Mouse (Mus musculus) liver, embryonic 11.5 days (tissue): ENCODE data around the gene Cdyl2. TPM values are rescaled to one million over a fixed set of nuclear protein-coding genes. Genes with fewer than 3 reads are reported as not detected.

Experiments
- ATAC-seq: fragments of 200-750 bp; cut with Nextera tagmentation; replicated peaks from 2 replicates; pipeline ENCODE4 v1.8.0; 2017; ENCODE audit warnings: moderate number of reproducible peaks, mild to moderate bottlenecking, moderate TSS enrichment, moderate library complexity; ENCODE audit not compliant: low FRiP score
- DNase-seq: peaks from one replicate; pipeline ENCODE4 v3.0.0-alpha.2; 2017; ENCODE audit warnings: low spot score
- H3K27ac ChIP-seq: fragments of 300-500 bp; sonication (generic); 2 replicates; pipeline ENCODE4 v1.5.1; 2014; ENCODE audit warnings: mild to moderate bottlenecking, low read depth, low read length, control low read depth
- H3K27me3 ChIP-seq: fragments of 300-500 bp; sonication (generic); replicated peaks from 2 replicates; pipeline ENCODE4 v1.6.1; 2014; ENCODE audit warnings: low read length, mixed read lengths; ENCODE audit not compliant: control insufficient read depth, insufficient read depth
- H3K36me3 ChIP-seq: fragments of 300-500 bp; sonication (generic); 2 replicates; pipeline ENCODE4 v1.6.1; 2014; ENCODE audit warnings: mild to moderate bottlenecking, low read length, moderate library complexity, mixed read lengths; ENCODE audit not compliant: control insufficient read depth, insufficient read depth
- H3K4me1 ChIP-seq: fragments of 300-500 bp; sonication (generic); replicated peaks from 2 replicates; pipeline ENCODE4 v1.6.1; 2014; ENCODE audit warnings: low read length, mixed read lengths; ENCODE audit not compliant: control insufficient read depth, insufficient read depth
- H3K4me2 ChIP-seq: fragments of 300-500 bp; sonication (generic); 2 replicates; pipeline ENCODE4 v1.6.1; 2014; ENCODE audit warnings: mild to moderate bottlenecking, control low read depth, moderate library complexity
- H3K4me3 ChIP-seq: fragments of 300-500 bp; sonication (generic); 2 replicates; pipeline ENCODE4 v1.5.1; 2014; ENCODE audit warnings: low read depth, low read length, control low read depth
- H3K9ac ChIP-seq: fragments of 300-500 bp; sonication (generic); 2 replicates; pipeline ENCODE4 v1.6.1; 2014; ENCODE audit warnings: low read depth, low read length, control low read depth
- H3K9me3 ChIP-seq: fragments of 300-500 bp; sonication (generic); 2 replicates; pipeline ENCODE4 v1.6.1; 2016; ENCODE audit warnings: low read length, inconsistent platforms, mixed read lengths; ENCODE audit not compliant: control insufficient read depth
- WGBS: fragments of 180-500 bp; shearing (Covaris S2); extraction: QIAGEN DNeasy Blood & Tissue Kit; methylation state at CpG from one replicate; pipeline ENCODE4 v1.1.7; 2014; 5-methylcytosine and 5-hydroxymethylcytosine counted together
- polyA plus RNA-seq: library from polyadenylated mRNA; unstranded; fragments of >200 nt; fragmentation: Nextera tagmentation; extraction: Ambion mirVana; gene quantifications from 2 replicates; pipeline ENCODE4 v1.2.1, GENCODE M21; 2014

The Cdyl2 gene
- polyA plus RNA-seq, 1 experiment from 2014 or later: 7.9 TPM

DNA sequence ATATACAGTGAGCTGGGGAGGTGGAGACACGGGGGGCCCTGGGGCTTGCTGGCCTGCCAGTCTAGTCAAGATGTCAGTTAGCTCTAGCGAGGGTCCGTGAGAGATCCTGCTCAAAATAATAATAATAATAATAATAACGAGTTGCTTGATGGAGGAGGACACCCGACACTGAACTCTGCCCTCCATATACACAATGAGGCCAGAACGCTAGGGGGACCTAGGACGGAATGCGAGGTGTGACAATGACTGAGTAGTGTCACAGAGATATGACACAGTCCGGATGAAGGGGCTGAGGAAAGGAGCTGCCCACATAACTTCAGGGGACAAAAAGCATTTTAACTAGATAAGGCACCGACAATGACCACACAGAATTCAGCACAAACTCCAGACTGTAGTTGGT is 96.4 kb downstream of the Cdyl2 start:
- no peak overlapping the region for H3K27ac ChIP-seq
- H3K4me2 ChIP-seq: no peak overlapping the region

DNA sequence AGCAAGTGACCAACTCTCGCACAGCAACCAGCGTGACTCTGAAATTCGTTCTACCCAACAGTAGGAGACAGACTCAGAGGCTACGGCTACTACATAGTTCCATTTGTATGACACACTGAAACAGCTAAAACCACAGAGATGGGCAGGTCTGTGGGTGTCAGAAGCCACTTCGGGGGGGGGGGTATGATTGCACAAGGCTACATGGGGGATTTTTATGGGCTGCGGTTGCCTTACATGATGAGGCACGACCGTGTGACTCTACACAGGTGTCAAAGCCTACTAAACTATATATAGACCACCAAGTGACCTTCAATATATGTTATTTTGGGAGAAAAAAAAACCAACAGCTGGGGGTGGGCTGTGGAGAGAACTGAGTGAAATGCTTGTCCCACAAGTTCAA is 96.8 kb downstream of the Cdyl2 start:
- ATAC-seq: 0 out of 2 replicates have a peak, but pooled peaks have one; percentile 12
- H3K4me1 ChIP-seq: no peaks in the 10 kb centered on the region
- no peak overlapping the region for H3K9ac ChIP-seq
- no peaks in the 10 kb centered on the region for H3K27me3 ChIP-seq
- H3K36me3 ChIP-seq: no peaks in the 10 kb centered on the region
- H3K4me3 ChIP-seq: no peak overlapping the region
- H3K27ac ChIP-seq: no peak overlapping the region
- WGBS: 78% methylated on average over 8 of the region's 8 CpGs
- no peaks in the 10 kb centered on the region for H3K9me3 ChIP-seq
- no peak for DNase-seq
- H3K4me2 ChIP-seq: no peak overlapping the region

More for the DNA sequence above, 96.4 kb downstream of the Cdyl2 start:
- no peaks in the 10 kb centered on the region for H3K36me3 ChIP-seq
- DNase-seq: no peak
- H3K9me3 ChIP-seq: no peaks in the 10 kb centered on the region
- H3K27me3 ChIP-seq: no peaks in the 10 kb centered on the region
- no peaks in the 10 kb centered on the region for H3K4me1 ChIP-seq
- 73% methylated on average over 10 of the region's 10 CpGs for WGBS
- no peak for ATAC-seq
- H3K4me3 ChIP-seq: no peak overlapping the region
- H3K9ac ChIP-seq: no peak overlapping the region

DNA sequence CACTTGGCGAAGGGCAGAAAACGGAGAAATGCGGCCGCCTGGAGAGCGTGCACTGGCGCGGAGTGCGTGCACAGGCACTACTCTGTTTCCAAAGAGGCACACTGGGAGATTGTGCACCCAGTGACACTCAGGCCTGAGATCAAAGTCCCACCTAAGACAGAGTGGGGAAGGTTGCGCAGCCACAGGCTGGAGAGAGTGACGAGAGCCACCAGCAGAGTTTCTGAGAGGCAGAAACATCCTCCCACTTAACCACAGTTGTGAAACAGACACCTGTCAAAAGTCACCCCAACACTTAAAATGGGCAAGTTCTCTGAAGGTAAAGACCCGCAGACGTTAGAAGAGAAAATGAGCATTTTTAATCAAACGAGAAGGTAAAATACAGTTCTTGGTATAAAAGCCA is 97.5 kb downstream of the Cdyl2 start:
- H3K9me3 ChIP-seq: no peaks in the 10 kb centered on the region
- H3K36me3 ChIP-seq: no peaks in the 10 kb centered on the region
- H3K27ac ChIP-seq: no peak overlapping the region
- no peak overlapping the region for H3K9ac ChIP-seq
- no peak for DNase-seq
- no peak for ATAC-seq
- WGBS: 84% methylated on average over 13 of the region's 13 CpGs
- no peaks in the 10 kb centered on the region for H3K4me1 ChIP-seq
- H3K4me3 ChIP-seq: no peak overlapping the region
- no peaks in the 10 kb centered on the region for H3K27me3 ChIP-seq
- H3K4me2 ChIP-seq: no peak overlapping the region

DNA sequence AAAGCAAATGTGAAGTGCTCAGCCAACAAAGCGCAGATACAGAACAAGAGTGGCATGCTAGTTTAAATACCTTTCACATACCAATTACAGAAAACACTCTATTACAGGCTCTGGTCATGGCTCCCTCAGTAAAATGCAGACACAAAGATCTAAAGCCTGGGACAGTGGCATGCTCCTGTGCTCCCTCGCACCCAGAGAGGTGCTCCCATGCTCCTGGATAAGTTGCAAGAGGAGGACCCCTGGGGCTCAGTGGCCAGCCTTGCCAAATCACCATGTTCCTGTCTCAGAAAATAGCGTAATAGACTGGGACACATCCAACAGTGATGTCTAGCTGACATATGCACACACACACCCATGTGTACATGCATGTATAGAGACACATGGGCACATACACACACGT is 98.4 kb downstream of the Cdyl2 start:
- DNase-seq (no peak), ATAC-seq (no peak)
- no peaks in the 10 kb centered on the region for H3K4me1 ChIP-seq
- no peaks in the 10 kb centered on the region for H3K36me3 ChIP-seq
- H3K9me3 ChIP-seq: no peaks in the 10 kb centered on the region
- H3K27me3 ChIP-seq: no peaks in the 10 kb centered on the region
- no peak overlapping the region for H3K9ac ChIP-seq
- no peak overlapping the region for H3K27ac ChIP-seq
- 93% methylated on average over 4 of the region's 4 CpGs for WGBS
- no peak overlapping the region for H3K4me3 ChIP-seq
- no peak overlapping the region for H3K4me2 ChIP-seq

DNA sequence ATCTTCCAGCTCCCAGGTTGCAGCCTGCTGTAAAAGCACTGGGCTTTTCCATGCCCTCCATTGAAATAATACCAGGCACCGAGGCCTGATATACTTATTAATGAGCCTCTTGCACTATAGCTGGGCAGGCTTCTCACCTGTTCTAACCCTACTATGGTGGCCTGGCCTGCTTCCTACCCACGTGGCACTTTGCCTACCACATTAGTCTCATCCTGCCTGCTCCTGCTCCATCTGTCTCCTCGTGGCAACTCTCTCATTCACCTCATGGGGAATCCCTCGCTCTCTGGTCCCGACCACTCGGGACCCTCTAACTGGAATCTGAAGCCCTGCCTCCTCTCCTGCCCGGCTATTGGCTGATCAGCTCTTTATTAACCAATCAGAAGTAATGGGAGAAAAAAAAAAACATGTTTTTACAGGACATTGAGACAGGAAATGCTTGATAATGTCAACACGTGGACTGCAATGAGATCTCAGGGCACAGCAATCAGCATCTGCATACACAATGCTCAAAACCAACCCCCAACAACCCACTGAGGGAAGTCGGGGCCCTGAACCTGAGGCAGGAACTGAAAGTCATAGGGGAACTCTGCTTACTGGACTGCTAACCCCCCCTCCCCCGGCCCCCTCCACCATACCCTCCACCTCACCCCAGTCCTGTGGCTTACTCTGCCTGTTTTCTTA is 99.2 kb downstream of the Cdyl2 start:
- Histone ChIP-seq H3K36me3 (no peaks in the 10 kb centered on the region), H3K4me1 (no peaks in the 10 kb centered on the region), H3K27me3 (no peaks in the 10 kb centered on the region), H3K4me3 (no peak overlapping the region), H3K4me2 (no peak overlapping the region), H3K27ac (no peak overlapping the region), H3K9me3 (no peaks in the 10 kb centered on the region), H3K9ac (no peak overlapping the region)
- no peak for ATAC-seq
- DNase-seq: no peak
- 67% methylated on average over 10 of the region's 10 CpGs for WGBS

DNA sequence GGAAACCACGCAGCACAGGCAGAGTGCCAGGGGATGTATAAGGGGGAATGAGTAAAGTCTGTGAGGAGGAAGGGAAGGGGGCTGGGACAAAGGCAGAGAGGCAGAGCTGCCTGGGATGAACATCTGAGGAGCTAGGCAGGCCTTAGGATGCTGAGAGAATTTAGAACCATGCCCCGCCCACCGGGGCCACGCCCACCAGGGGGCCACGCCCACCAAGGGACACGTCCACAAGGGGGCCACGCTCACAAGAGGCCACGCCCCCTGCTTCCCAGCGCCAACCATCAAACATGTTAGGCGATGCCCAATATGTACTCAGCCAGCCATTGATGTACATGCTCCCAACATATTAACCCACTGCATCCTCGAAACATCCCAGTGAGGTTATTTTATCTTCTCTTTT is 102.7 kb downstream of the Cdyl2 start:
- peak; percentile 39; the same call in 1 of the 2 replicates for ATAC-seq
- no peak overlapping the region for H3K4me3 ChIP-seq
- H3K4me1 ChIP-seq: no peaks in the 10 kb centered on the region
- no peaks in the 10 kb centered on the region for H3K36me3 ChIP-seq
- no peak for DNase-seq
- H3K27me3 ChIP-seq: no peaks in the 10 kb centered on the region
- no peaks in the 10 kb centered on the region for H3K9me3 ChIP-seq
- H3K9ac ChIP-seq: no peak overlapping the region
- no peak overlapping the region for H3K4me2 ChIP-seq
- 36% methylated on average over 11 of the region's 11 CpGs for WGBS
- no peak overlapping the region for H3K27ac ChIP-seq

DNA sequence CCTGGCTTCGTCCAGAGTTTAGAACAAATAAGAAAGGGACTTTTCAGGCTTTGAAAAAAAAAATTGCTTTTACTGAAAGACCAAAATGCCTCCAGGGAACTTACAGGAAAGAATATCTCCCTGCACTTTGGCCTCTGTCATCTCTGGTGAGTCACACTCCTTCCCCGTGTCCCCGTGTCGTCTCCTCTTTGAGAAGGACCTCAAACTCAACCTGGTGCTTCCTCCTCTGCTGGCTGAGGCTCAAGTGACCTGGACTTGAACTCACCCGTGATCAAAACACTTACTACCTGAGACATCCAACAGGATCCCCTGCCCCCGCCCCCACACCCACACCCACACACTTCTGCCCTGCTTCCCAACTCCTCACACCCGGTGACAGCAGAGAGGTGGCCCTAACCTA is 103.8 kb downstream of the Cdyl2 start:
- Histone ChIP-seq H3K9ac (no peak overlapping the region), H3K27me3 (no peaks in the 10 kb centered on the region), H3K4me3 (no peak overlapping the region), H3K27ac (no peak overlapping the region), H3K4me2 (no peak overlapping the region), H3K9me3 (no peaks in the 10 kb centered on the region), H3K36me3 (no peaks in the 10 kb centered on the region), H3K4me1 (no peaks in the 10 kb centered on the region)
- ATAC-seq (no peak), DNase-seq (no peak)
- WGBS: 71% methylated on average over 7 of the region's 7 CpGs

DNA sequence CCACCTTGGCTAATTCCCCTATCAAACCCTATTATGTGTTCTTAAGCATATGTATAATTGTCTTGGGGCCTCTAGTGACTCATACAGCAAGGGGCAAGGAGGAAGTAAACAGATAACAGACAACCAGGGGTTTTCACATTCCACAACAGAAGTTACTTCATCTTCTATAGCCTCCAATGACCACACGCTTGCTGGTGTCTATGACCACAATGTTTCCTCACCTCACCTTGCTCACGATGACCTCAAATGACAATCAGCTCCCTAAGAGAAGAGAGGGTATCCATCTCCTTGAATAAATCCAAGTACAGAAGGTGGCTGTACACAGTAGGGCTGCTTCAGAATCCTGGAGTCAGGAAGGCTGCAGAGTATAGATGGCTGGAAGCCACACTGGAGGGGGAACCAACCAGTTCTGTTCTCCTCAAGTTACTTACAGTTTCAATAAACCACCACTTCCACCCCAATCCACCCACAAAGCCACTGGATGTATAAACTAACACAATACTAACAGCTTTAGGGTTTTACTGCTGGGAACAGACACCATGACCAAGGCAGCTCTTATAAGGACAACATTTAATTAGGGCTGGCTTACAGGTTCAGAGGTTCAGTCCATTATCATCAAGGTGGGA is 104.8 kb downstream of the Cdyl2 start:
- Histone ChIP-seq H3K4me2 (no peak overlapping the region), H3K27ac (no peak overlapping the region), H3K36me3 (no peaks in the 10 kb centered on the region), H3K9ac (no peak overlapping the region), H3K4me3 (no peak overlapping the region), H3K27me3 (no peaks in the 10 kb centered on the region), H3K4me1 (no peaks in the 10 kb centered on the region), H3K9me3 (no peaks in the 10 kb centered on the region)
- ATAC-seq (no peak), DNase-seq (no peak)
- 56% methylated on average over 2 of the region's 2 CpGs for WGBS

DNA sequence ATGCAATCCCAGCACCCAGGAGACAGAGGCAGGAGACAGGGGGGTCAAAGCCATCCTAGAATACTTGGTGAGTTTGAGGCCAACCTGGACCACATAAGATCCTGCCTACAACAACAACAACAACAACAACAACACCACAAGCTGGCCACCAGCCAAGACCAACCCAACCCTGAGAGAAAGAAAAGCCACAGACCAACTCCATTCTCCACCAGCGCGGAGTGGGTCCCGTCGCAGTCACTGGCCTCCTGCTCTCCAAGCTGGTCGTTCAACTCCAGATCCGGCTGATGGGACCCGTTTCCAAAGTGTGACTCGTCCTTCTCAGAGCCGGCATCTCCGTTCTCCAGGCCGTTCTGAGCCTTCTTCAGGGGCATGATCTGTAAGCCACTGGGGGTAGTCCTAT is 109.2 kb downstream of the Cdyl2 start:
- H3K27ac ChIP-seq: no peak overlapping the region
- peaks cover 16% of the 10 kb centered on the region for H3K4me1 ChIP-seq
- no peaks in the 10 kb centered on the region for H3K9me3 ChIP-seq
- ATAC-seq: no peak
- no peaks in the 10 kb centered on the region for H3K27me3 ChIP-seq
- no peak for DNase-seq
- 91% methylated on average over 11 of the region's 11 CpGs for WGBS
- no peak overlapping the region for H3K4me2 ChIP-seq
- H3K36me3 ChIP-seq: no peaks in the 10 kb centered on the region
- H3K9ac ChIP-seq: no peak overlapping the region
- H3K4me3 ChIP-seq: no peak overlapping the region
